Mouse (Mus musculus) bone marrow macrophage, adult 2 months (primary cell): Measurements from ENCODE around the gene Ppp1r14a.

Experiments
- CTCF ChIP-seq: IDR thresholded peaks from 2 replicates; pipeline ENCODE4 v1.5.1; 2012; ENCODE audit warnings: low read depth, mild to moderate bottlenecking, low read length, moderate library complexity
- POLR2A ChIP-seq: IDR thresholded peaks from 2 replicates; pipeline ENCODE4 v1.6.1; 2012; ENCODE audit warnings: mild to moderate bottlenecking, low read depth, low read length, borderline replicate concordance

DNA sequence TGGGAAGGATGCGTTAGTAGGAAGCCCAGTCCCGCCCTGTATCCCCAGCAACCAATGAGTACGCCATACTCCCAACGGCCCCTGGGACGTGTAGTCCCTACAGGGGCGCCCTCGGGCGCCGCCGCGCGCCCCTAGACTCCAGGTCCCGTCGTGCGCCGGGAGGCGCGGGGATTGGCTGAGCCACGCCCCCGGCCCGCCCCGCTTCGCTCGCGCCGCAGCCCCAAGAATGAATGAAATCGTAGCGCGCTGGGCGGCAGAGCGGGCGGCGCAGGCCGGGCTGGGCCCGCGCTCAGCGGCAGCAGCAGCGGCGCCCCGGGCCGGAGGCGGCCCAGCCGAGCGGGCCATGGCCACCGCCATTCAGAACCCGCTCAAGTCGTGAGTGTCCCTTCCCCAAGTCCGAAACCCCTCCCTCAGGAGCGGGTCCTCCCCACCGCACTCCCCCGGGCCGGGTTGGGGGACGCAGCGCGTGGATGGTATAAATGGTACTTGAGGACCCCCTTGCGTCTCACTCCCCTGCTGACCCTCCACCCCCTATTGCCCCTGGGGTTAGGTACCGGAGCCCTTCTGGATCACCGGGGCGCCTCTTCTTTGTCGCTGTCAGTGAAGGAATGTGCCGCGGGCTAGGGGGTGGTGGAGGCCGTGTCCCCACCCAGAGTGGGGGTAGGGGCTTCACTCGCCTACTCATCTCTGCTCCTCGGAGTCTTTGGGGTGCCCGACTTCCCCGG lies 14.8 kb downstream of the Ppp1r14a start, which contains the start of gene Dpf1:
- TF ChIP-seq CTCF (no peak), POLR2A (no peak)
